Mouse (Mus musculus): ENCODE measurements around the gene Ptprcap. TPM values are rescaled to one million over a fixed set of nuclear protein-coding genes. Genes with fewer than 3 reads are reported as not detected.

Gene Ptprcap
- total RNA-seq, 2 experiments from 2014 or later = 0.94 to 1.5 TPM

GRCm38 (mm10) chr19:4190831-4191334, 37.5 kb downstream of the Ptprcap start, which contains the start of gene Tbc1d10c:
Tbc1d10c (minus strand) TSS chr19:4191284.
- intact Hi-C loops (cut with DNase I) = no loop called here
- DNase-seq (ENCODE audit: low spot score) = no peak

DNA sequence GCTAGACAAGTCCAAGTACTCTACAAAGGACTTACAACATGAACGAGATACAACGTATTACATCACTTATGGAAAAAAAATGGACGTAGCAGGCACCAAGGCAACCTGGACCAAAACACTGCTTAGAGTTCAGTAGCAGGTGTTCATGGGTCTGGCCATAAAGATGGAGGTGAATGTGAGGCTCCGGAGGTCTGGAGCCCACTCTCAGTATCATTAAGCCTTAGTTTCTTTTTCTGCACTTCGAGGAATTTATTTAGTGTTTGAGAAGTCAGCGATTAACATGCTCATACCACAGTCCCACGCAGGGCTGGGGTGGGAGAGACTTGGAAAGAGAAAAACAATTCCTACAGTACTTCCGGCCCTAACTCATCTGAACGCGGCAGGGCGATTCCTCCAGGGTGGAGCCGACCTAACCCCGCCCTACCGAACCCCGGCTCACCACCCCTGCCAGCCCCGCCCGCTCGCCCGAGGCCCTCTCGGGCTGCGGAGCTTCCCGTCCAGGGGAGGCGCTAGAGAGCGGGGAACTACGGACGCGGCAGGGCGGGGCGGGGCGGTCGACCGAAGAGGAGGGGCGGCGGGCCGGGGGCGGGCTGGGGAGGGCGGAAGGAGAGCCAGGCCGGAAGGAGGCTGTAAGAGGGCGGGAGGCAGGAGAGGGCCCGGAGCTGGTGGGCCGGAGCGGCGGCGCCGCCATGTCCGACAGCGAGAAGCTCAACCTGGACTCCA, 38.3 kb downstream of the Ptprcap start, which contains the start of gene Ppp1ca:
Ppp1ca (plus strand) TSS at position 538 of the 723 bp plus-strand sequence.
- intact Hi-C loops (cut with DNase I) = no loop called here
- peak; percentile 89 for DNase-seq (ENCODE audit: low spot score)

DNA sequence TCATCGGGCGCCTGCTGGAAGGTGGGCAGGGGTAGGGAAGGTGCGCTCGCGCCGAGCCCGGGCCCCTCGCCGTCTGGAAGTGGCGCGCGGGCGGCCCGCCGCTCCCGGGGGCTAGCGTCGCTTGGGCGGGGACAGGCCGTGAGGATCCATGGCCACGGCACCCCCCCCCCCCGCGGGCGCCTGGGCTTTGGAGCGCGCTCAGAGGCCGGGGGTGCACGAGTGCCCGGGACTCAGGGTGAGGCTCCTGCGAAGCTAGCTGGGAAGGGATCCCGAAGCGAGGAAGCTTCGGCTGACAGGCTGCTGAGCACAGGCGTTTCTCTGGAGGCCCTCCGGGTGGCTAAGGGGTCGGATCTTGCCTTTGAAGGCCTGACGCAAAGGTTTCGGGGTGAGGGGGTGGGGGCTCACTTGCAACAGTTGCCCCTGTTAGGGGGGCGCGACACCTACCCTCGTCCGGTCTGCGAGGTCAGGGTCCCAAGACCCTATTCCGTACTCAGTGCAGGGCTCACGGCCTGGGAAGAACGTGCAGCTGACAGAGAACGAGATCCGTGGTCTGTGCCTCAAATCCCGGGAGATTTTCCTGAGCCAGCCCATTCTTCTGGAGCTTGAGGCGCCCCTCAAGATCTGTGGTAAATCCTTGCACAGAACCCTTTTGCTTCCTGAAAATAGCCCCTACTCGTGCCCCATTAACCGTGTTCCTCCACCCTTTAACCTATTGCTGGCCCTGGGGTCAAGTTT, 39.0 kb downstream of the Ptprcap start:
- no peak for DNase-seq (ENCODE audit: low spot score)
- intact Hi-C loops (cut with DNase I) = no loop called here

DNA sequence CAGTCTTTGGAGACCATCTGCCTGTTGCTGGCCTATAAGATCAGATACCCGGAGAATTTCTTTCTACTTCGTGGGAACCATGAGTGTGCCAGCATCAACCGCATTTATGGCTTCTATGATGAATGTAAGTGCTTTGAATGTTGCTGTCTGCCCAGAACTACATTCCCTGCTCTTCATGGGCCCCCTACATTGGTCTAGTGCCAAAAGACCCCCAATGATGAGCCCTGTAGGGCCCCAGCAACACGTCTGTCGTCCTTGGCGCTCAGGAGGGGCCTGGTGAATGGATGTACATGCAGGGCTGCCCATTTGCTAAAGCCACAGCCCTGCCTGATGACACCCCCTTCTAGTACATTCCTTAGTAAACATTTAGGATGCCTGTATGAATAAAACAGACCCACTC, 39.7 kb downstream of the Ptprcap start:
- intact Hi-C loops (cut with DNase I) = no loop called here
- DNase-seq (ENCODE audit: low spot score) = no peak

GRCm38 (mm10) chr19:4194021-4194724, 40.8 kb downstream of the Ptprcap start:
- intact Hi-C loops (cut with DNase I) = no loop called here
- no peak for DNase-seq (ENCODE audit: low spot score)

DNA sequence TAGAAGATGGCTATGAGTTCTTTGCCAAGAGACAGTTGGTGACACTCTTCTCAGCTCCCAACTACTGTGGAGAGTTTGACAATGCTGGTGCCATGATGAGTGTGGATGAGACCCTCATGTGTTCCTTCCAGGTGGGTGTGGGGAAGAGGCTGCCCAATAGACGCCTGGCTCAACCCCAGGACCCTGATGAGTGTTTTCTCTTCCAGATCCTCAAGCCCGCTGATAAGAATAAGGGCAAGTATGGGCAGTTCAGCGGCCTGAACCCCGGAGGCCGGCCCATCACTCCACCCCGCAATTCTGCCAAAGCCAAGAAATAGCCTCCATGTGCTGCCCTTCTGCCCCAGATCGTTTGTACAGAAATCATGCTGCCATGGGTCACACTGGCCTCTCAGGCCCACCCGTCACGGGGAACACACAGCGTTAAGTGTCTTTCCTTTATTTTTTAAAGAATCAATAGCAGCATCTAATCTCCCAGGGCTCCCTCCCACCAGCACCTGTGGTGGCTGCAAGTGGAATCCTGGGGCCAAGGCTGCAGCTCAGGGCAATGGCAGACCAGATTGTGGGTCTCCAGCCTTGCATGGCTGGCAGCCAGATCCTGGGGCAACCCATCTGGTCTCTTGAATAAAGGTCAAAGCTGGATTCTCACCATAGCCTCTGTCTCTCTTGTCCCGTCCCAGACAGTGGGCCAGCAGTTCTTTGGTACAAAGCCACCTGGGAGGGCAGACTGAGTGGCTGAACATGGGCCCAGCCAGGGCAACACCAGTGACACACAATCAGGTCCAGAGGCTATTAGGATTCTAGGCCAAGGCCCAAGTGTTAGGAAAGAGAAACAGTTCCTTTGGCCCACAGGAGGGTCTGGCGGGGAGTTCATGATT, 41.6 kb downstream of the Ptprcap start:
- intact Hi-C loops (cut with DNase I) = no loop called here
- no peak for DNase-seq (ENCODE audit: low spot score)

DNA sequence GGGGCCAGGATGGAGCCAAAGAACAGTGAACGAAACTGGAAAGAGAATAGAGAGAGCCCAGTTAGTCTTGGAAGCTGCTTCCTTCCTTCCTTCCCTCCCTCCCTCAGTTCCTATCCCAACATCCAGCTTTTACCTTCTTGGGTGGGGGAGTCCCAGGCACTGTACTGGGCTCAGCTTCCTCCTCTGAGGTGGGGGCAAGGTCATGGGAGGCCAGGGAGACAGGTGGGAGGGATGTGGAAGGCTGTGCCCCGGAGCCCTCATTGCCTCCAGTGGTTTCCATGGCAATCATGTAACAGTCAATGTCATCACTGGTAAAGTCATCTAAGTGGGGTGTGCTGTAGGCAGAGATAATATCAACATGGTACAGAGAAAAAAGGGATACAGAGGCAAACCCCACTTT, 42.6 kb downstream of the Ptprcap start:
- intact Hi-C loops (cut with DNase I) = no loop called here
- DNase-seq (ENCODE audit: low spot score) = no peak

DNA sequence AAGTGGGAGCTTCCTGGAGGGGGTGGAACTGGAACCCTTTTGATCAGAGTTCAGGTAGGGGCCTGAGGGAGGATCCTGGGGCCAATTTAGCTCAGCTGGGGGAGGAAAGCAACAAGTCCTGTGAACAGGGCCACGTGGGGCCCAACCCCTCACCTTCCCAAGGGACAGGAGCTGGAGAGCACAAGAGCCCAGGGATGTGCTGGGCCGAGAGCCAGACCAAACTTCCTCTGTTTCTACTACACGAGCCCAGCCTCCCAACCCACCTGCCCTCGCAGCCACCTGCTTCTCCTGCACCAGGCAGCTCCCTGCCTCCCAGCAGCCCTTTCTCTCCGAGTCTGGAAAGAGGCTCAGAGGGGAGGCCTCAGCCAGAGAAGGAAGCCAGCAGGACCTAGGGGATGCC, 43.1 kb downstream of the Ptprcap start:
- no peak for DNase-seq (ENCODE audit: low spot score)
- intact Hi-C loops (cut with DNase I) = no loop called here

- intact Hi-C loops (cut with DNase I) = no loop called here
- DNase-seq (ENCODE audit: low spot score) = no peak
Observed at GRCm38 (mm10) chr19:4197180-4197579, 43.8 kb downstream of the Ptprcap start.

DNA sequence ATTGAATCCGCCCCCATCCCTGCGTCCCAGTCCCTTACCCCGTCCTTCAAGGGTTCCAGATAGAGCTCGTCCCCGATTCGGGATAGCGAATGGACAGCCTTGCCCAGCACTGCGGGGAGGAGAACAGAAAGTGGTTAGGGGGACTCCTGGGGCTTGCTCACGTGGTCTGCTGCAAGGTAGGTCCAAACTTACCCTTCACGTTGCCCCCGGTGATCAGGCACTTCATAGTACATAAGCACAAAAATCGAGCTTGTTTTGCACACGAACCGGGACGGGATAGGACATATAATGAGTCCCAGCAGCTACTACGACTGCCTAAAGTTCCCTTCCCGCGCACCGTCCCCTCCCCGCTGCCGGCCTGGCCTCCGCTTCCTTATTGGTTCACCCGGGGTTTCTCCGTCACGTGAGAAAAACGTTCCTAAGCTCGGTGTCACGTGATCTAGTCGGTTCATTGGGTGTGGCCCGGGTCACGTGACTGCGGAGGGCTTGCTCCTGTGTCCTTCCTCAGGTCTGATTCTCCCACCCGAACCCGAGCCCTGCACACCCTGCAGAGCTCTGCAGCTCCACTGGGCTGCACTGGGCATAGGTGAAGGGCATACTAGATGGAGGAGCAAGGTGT, 48.0 kb downstream of the Ptprcap start, which contains the start of gene Rad9a:
Rad9a (minus strand) TSS at position 372 of the 619 bp plus-strand sequence.
- intact Hi-C loops (cut with DNase I) = loop anchor here (5.0 kb wide), 1 partner anchor 34 kb away; no protein-coding TSS in a partner anchor

GRCm38 (mm10) chr19:4202149-4202548, 48.7 kb downstream of the Ptprcap start:
- intact Hi-C loops (cut with DNase I) = loop anchor here (5.0 kb wide), 1 partner anchor 35 kb away; no protein-coding TSS in a partner anchor
- DNase-seq (ENCODE audit: low spot score) = no peak

More for the DNA sequence above, 48.0 kb downstream of the Ptprcap start, which contains the start of gene Rad9a:
- DNase-seq (ENCODE audit: low spot score) = peak; percentile 93

- intact Hi-C loops (cut with DNase I) = loop anchor here (5.0 kb wide), 1 partner anchor 36 kb away; no protein-coding TSS in a partner anchor
- DNase-seq (ENCODE audit: low spot score) = no peak
Observed at GRCm38 (mm10) chr19:4203148-4203547, 49.7 kb downstream of the Ptprcap start.

DNA sequence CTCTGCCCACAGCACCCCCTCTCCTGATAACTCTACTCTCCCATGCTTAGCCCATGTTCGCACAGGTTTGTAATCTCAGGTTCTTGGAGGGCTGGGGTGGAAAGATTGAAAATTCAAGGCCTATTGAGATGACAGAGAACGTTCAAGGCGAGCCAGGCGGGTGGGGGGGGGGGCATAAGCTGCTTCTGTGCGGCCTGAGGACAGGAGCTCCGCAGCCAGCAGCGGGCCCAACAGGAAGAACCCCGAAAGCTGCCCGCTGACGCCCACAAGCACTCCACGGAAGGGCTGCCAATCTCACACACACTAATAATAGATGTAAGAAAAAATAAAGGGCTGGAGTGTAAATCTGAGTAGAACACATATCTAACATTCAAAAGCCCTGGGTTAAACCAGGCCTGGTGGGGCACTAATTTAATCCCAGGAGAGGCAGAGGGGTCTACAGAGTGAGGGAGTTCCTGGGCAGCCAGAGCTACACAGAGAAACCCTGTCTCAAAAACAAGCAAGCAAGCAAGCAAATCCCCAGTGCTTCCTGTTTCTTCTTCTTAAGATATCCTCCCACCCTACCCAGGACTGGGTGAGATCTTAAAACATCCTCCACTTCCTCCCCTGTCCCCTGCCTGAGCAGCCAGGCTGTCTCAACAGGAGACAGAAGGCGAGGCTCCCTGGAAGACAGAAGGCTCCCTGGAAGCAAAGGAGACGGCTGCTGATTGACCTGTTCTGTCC, 50.4 kb downstream of the Ptprcap start:
- no peak for DNase-seq (ENCODE audit: low spot score)
- intact Hi-C loops (cut with DNase I) = loop anchor here (5.0 kb wide), 1 partner anchor 36 kb away; no protein-coding TSS in a partner anchor

DNA sequence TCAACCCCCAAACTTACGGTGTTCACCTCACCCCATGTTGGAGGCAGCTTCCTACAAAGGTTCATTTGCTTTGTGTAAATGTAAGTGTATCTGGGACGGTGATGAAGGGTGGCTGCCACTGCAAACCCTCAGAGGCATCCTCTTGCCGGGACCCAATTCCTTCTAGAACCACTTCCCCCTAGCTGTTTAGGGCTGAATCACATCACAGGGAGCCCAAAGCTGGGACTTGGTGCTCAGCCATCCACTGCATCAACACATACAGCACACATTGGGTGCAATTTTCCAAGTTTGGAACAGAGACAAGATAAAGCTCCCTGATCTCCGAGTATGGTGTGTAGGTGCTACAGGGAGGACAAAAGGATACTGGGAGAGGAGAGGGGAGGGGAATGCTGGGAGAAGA, 51.5 kb downstream of the Ptprcap start:
- no peak for DNase-seq (ENCODE audit: low spot score)
- intact Hi-C loops (cut with DNase I) = loop anchor here (5.0 kb wide), 2 partner anchors 38 to 102 kb away; partner anchors contain the start of gene Grk2

Measured in heart, postnatal 25 days (tissue).